Mouse (Mus musculus) bone marrow macrophage, adult 2 months (primary cell): Measurements from ENCODE around the gene Pnpla8.

Experiments
- CTCF ChIP-seq: IDR thresholded peaks from 2 replicates; pipeline ENCODE4 v1.5.1; 2012; ENCODE audit warnings: low read depth, mild to moderate bottlenecking, low read length, moderate library complexity
- POLR2A ChIP-seq: IDR thresholded peaks from 2 replicates; pipeline ENCODE4 v1.6.1; 2012; ENCODE audit warnings: mild to moderate bottlenecking, low read depth, low read length, borderline replicate concordance

DNA sequence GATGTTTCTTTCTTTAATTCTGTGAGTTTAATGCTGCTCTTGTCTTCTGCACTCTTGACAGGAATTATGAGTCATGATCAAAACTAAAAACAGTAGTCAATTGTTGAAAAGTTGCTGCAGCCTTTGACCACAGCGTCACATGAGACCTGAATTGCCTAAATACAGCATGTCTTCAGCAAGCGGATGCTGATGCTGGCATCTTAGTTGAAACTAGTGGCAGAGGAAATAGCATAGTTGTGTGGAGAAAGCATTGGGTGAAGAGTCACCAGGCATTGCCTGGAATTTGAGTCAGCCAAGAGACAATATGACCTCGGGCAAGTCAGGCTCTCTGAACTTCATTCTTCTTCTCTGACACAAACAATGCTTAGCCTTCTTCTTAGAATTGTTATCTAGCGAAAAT is 133.9 kb downstream of the Pnpla8 start:
- no peak for TF ChIP-seq CTCF
- no peak for TF ChIP-seq POLR2A
